Mouse (Mus musculus): ENCODE results near the gene Ppp2r2c.

- TF ChIP-seq POLR2AphosphoS5 (IDR thresholded peaks at IDR 0.05; ENCODE audit: insufficient replicate concordance, low read depth, low read length) (no peak), GATA1 (IDR thresholded peaks at IDR 0.05; ENCODE audit: borderline replicate concordance, low read length) (no peak), CTCF (IDR thresholded peaks at IDR 0.05; ENCODE audit: low read depth, low read length) (no peak), GATA2 (IDR thresholded peaks at IDR 0.05; ENCODE audit: borderline replicate concordance, low read depth, low read length) (no peak), TAL1 (conservative IDR thresholded peaks at IDR 0.05; ENCODE audit: low read depth, low read length) (no peak)
These were observed 36.9 kb downstream of the Ppp2r2c start for GRCm38 (mm10) chr5:36905216-36905615.
